Mouse (Mus musculus) kidney, adult 18-20 months (tissue): ENCODE data around the gene Eif5a.

Experiments
- DNase-seq: peaks from one replicate; pipeline ENCODE4 v3.0.0; 2021

Gene Eif5a

DNA sequence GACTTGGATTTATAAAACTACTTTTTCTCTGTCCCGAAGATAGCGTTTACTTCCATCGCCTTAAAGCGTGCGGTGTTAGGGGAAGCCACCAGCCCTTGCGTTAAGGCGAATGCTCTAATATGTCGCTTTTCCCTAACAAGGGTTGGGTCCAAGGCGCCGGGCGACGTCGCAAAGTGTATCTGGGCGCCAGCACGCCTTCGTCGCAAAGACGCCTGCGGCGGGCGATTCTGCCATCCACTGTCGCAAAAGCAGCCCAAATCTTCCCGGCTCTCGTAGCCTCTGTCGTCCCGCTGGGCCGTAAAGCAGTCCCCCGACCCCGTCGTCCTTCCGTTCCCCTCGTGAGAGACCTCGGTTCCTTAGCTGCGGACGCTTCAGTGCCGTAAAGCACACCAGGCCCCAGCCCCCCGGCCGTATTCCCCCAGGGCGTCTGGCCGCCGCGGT lies 20.3 kb downstream of the Eif5a start:
- DNase-seq, result peak; percentile 93

DNA sequence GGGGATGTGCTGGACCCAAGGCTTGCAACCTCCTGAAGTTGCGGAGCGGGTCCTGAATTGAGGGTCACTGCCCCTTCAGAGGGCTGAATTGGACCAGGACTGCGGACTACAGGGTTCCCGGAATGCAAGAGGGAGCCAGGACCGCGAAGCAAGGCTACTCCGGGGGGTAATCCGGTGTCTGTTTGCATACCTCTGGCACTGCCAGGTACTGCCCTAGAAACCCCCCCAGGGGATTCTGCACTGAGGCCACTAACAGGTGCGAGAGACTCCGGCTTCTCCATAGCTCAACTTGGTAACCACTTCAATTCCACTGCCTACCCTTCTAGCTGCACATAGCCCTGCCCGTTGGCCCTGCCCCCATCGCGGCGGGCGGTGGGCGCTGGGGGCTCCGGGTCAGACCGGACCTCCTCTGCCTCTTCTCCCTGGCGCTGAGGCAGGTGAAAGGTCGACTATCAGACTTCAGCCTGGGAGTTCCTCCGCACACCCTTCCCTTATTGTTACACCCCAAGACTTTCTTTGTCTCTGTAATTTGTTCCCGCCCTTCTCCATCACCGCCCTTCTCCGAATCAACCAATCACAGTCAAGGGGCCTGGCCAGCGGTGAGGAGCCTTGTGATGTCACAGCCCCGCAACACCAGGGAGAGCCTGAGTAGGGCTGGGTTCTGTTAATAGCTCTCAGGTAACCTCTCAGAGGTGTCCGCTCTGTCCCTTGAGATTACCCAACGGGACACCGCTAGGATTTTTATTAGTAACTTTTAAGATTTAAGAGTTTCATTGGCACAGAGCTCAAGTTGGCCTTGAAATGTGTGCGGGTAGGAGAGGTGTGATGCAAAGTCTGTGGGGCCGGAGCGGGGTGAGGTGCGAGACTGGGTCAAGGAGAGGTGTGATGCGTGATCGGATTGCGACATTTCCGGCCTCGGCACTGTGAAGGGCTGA lies 21.0 kb downstream of the Eif5a start, which contains the start of the genes 2810408A11Rik and Neurl4:
Gene 2810408A11Rik (minus strand): TSS at position 517 of the 935 bp plus-strand sequence.
Gene Neurl4 (plus strand): TSS at position 602 of the 935 bp plus-strand sequence.
- peak; percentile 90 for DNase-seq

DNA sequence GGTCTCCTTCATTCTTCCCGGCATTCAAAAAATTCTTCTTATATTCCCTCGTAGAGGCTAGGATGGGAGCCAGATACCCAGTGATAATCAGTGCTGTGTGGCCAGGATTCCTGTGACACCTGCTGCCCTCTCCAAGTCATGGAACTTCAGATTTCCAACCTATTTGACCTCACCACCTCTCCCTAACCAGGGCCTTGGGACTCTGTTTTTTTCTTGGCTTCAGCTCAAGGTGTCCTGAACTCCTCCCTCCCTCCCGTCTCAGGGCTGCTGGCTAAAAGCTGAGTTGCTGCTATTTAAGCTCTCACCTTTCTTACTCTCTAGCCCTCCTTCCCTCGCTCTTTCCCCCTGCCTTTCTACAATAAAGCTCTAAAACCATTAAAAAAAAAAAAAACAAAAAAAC lies 21.9 kb downstream of the Eif5a start:
- DNase-seq, result no peak

DNA sequence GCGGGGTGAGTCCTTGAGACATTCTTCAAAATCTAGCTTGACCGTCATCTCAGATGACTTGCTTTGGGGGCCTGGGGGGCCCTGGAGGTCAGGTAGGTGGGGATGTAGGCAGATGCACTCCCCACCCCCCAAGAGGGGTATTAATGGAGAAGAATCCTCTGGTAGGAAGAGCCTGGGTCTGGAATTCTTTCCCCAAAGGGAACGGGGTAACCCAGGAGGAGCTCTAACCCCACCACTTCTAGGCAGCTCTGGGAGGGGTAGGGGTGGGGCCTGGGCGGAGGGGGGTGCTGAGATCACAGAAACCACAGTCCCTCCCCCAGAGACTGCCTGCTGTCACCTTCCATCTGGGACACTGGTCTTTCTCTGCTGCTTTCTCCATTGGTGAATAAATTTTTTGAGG lies 26.5 kb downstream of the Eif5a start, which contains the start of gene Acap1:
Gene Acap1 (minus strand): TSS at position 249 of the 400 bp plus-strand sequence.
- DNase-seq, result no peak

DNA sequence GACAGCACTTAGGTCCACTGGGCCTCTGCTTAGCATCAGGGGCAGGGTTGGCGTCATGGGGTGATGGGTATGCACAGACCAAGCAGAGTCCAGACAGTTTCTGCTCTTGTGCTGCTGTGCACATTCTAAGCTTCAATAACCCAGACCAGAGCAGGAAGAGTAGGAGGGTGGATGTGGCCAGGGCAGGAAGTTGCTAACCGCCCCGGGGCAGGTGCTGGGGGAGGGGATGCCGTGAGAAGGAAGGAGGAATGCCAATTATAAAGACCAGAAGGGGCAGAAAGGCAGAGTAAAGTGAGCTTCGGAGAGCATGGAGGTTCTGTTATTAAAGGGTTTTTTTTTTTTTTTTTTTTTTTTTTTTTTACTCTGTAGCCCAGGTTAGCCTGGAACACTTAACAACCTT lies 27.1 kb downstream of the Eif5a start:
- DNase-seq, result no peak

DNA sequence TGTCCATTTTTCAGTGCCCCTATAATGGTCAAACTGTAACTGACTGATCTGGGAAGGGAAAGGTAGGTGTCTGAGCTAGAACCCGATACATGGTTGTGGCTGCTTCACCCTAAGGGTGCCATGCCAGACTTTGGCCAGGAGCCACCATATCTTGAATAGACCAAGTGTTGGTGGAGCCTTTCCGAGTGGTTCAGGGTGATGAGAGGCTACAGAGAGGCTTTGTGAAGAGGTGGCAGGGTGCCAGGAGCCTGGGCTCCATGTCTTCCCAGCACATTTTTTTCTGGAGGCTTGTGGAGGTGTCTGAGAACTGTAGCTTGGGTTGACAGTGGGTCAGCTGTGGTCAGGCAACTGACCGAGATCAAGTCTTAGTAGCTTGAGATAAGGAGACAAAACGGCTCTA lies 30.3 kb downstream of the Eif5a start:
- no peak for DNase-seq

DNA sequence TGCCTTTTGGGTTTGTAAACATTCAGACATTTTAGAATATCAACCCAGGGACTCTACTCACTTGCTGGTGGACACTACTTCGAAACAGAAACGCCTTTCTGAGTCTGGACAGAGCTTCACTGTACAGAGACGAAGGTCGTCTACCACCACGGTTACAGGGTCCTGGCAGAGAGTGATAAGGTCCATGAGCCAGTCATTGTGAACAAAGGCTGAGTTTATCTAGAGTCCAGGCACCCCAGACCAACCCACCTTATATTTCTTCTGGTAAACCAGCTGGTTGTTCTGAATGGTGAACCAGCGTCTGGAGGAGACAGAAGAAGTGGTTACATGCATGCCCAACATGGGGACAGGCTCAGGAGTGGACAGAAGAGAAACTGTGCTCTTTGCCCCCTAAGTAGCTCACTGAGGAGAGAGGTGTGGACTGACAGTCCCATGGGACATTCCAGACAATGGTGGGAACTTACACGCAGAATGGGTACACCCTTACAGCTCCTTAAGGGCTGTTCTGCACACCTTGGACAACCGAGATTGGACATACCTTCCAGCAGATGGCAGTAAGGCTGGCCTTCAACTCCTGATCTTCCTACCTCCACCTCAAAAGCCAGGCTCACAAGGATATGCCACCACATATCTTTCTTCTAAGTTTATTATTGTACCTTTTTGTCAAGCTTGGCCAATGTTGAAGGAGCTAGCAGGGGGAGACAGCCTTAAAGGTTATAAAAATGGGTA lies 34.7 kb downstream of the Eif5a start:
- DNase-seq, result peak; percentile 48

DNA sequence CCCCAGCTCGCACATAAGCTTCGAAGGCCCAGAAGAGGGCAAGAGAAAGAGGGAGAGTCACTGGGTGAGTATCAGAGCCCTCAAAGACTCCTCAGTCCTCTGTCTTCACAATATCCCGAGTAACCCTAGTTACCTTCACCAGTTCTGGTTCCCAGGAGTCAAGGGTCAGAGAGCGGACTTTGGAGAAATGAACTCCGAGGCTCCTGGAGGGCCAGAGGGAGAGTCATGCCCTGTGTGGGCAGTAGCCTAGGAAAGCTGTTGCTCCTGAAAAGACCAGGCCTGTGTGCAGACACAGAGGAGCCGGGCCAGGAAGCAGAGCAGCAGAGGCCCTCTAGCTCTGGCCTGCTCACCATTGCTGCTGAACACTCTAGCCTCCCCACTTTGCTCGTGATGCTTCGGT lies 37.1 kb downstream of the Eif5a start:
- peak; percentile 26 for DNase-seq

DNA sequence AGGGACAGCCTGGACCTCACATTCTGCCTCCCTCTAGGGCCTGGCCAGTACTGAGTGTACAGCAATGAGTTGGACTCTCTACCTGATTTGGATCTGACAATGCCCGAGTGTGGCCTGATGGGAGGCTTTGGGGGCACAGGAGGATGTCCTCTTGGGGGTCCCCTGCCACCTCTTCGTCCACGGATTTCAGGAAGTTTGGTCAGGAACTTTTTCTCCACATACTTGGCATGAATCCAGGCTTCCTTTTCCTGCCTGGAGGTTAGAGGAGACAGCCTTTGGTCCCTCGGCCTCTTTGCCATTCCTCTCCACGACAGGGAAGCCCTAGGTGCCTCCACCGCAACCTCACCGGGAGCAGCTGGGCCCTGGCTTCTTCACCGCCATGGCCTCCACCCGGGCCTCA lies 37.5 kb downstream of the Eif5a start:
- DNase-seq, result peak; percentile 41

DNA sequence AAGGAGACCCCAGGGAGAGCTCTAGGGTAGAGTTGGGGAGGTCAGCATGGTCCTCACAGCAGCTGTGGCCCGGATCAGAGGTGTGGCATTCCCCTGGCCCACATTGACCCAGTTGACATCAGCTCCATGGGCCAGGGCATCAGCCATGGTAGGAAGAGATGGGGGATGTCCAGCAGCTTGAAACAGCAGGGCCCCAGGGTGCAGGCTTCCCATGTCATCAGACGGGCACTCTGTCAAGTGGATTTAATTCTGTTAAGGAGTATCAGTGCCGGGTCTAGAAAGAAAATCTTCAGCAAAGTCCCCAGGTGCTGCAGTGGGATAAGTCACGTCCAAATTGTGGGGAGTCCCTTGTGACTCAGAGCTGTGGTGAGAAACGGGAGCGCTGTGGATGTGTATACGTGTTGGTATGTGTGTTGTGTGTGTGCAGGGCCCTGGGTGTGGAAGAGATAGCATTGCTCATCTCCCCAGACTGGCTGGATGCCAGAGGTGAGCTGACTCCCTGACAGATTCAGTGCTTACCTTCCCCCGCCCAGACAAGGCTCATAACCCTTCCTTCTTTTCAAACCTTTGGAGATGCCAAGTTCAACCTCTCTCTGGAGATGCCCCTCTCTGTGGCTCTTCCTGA lies 38.1 kb downstream of the Eif5a start:
- no peak for DNase-seq

DNA sequence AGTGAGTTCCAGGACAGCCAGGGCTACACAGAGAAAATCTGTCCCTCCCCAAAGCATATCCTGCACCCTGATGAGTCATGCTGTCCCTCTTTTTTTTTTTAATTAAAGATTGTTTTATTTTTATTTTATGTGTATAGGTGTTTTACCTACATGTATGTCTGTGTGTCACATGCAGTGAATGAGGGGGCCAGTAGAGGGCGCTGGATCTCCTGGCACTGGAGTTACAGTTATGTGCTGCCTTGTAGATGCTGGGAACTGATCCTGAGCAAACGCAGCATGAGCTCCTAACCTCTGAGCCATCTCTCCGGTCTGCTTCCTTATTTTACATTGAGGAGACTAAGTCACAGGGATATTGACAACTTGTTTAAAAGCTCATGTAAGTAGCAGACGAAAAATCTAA lies 38.7 kb downstream of the Eif5a start:
- DNase-seq, result peak; percentile 38

DNA sequence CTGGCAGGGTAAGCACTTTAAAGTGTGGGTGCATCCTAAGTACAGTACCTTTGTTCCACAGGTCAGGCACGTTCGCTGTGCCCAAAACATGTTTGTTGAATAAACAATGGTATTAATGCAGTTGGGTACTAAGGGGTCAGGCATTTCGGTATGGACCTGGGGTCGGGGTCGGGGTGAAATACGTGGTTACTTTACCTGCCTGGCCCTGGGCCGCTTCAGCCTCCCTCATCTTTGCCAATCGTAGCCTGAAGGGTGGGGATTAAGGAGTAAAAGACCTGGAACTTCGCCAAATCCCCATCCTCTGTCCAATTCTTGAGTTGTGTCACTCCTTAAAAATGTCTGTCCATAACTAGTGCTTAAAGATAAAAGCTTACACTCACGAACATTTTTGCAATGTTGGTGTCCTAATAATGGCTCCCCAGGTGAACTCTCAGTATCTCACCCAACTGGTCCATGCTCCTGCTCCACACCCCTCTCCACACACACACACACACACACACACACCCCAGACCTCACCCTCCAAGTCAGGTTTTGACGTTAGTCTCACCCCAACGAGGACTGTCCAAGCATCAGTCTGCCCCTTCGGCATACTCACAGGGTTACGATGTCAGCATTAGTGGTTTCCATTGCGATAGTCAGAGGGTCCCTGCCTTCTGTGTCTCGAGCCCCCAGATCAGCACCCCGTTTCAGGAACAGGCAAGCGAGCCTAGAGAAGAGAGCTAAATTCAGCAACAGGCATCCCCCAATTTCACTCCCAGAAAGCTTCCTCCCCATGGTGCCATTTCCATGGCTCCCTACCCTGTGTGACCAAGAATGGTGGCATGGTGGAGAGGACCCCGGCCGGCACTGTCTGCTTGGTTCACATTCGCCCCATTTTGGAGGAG lies 39.7 kb downstream of the Eif5a start:
- no peak for DNase-seq

DNA sequence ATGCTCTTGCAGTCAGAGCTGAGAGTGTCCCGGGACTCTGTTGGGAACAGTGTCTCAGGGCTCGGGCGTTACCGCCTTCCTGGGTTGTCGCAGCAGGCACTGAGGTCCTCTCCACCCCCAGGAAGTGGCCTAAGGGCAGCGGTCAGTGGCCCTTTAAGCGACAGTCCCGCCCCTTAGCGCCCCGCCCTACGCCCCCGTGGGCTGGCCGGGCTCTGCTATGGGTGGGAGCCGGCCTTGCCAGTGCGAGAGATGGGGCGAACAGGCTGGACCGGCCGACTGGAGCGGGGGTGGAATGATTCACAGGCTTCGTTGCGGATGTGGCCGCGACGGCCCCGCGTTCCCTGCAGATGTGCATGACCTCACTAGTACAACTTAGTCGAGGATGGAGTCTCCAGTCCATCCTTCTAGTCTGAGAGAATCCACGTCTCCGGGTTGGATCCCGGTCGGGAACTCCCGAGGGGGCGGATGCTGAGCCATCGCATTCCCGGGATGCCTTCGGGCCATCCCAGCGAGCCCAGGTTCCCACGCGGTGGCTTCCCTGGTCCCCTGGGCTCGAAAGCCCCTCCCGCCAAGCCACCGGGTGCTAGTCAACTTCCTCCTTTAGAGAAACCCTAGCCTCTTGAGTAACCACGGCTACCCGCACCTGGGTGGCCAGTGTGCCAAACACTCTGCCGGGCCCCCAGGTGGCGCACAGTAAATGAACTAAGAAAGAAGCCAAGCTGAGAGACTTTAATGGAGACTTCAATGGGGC lies 40.7 kb downstream of the Eif5a start, which contains the start of gene Kctd11:
Gene Kctd11 (minus strand): TSS at position 554 of the 751 bp plus-strand sequence.
- peak; percentile 93 for DNase-seq

DNA sequence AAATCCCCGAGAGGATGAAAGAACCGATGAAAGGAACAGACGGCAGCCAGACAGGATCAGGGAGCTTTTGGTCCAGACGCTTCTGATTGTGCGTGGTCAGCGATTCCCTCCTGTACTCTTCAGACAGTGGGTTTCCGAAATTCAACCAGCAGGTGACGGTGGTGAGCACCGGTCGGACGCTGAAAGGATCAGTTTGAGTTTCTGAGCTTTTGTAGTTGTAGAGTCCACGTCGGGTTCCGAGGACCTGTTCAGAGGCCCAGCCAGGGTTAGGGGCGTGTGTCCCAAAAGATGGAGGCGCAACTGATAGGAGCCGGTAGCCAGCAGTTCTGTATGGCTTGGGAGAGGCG lies 41.3 kb downstream of the Eif5a start:
- DNase-seq, result no peak

DNA sequence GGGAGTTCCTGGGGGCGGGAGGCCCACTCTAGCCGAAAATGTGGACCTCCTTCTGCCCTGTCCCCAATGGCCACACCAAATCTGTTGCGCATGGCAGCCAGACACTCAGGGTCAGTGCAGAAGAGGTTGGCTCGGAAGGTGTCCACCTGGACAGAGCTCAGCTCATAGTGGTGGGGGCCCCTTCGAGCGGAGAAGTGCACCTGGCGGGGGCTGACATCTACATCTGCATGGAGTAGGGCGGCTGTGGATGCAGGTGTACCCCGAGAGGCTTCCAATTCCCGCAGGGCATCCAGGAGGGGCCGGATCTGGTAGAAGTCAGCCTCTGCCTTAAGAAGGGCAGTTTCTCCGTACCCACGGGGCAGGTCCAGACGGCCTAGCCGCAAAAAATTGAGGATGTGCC lies 42.0 kb downstream of the Eif5a start:
- DNase-seq, result no peak

DNA sequence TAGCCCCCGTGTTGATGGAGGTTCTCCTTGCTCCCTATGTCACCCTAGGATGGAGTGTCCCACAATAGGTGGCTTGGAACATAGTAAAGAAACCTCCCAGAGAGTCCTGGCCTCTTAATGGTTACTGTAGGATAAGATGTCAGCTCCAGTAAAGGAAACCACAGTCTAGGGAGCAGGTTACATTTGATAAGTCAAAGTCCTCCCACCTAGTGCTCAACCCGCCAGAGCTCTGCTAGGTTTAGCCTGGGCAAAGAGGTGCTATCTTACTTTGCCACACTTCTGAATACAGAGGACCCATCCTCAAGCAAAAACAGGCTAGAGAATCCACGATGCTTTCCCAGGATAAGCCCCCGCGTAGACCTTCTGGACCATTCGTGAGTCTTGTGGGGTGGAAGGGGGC lies 42.8 kb downstream of the Eif5a start:
- no peak for DNase-seq

DNA sequence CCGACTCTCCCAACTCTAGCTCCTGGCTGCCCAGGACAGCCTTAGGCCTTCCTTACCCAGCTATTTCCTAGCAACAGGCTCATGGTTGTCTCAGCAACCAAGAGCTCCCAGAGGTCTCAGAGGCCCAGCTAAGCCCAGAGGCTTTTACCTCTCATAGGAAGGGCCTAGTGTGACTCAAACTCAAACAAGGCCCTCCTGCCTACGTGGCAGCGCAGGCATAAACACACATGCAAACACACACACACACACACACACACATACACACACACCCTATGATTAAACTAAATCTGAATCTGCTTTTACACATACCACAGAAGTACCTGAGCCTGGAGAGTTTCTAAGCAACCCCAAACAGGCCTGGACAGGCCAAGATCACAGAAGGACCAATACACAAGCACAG lies 43.4 kb downstream of the Eif5a start:
- DNase-seq, result no peak

DNA sequence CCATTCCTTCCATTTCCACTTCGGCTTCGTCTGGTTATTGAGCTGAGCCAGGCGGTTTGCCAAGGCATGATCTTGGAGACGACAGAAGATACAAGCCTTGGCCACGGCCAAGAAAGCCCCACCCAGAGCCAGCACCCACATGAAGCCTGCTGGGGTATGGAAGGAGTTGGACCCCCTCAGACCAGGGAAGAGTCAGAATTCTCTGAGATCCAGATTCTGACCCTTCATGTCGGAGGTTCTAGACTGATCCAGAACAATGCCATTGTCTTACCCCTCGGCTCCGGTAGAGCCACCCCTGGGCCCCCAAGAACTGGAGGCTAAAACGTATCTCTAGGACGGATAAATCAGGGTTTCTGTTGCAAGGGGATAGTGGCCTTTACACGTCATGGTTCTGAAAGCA lies 43.9 kb downstream of the Eif5a start, which contains the start of gene Tmem95:
Gene Tmem95 (minus strand): TSS at position 141 of the 400 bp plus-strand sequence.
- no peak for DNase-seq

DNA sequence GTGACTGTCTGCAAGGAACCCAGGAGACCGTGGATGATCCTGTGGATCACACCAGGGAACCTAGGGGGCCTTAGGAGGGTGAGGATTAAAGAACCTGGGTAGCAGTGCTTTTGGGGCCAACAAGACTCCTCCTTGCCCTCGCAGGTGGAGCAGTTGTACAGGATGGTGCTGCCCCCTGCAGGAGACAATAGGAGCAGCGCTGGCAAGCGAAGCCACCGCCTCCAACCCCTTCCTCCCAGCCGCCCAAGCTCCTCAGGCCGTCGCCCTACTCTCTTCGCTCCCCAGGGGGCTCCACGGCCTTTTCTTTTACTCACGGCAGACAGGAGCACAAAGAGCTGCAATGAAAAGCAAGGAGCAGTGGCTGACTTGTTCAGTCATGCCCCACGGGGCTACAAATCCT lies 44.9 kb downstream of the Eif5a start:
- DNase-seq, result peak; percentile 85

DNA sequence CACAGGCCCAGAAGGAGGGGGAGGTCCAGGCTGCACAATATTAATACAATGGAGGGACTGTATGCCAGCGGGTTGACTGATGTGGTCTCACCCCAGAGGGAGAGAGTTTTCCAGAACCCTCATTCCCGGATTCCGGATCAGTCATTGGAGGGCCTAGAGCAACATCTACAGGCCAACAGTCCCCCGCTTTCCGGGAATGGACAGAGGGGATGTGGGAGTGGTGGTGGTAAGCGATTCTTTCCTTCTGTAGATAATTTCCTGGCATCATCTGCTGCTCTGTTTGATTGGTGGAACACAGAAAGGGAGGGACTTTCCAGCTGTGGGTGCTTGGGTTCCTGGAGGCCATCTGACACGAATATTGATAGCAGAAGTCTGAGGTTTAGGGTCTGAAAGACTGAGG lies 45.6 kb downstream of the Eif5a start:
- DNase-seq, result no peak

DNA sequence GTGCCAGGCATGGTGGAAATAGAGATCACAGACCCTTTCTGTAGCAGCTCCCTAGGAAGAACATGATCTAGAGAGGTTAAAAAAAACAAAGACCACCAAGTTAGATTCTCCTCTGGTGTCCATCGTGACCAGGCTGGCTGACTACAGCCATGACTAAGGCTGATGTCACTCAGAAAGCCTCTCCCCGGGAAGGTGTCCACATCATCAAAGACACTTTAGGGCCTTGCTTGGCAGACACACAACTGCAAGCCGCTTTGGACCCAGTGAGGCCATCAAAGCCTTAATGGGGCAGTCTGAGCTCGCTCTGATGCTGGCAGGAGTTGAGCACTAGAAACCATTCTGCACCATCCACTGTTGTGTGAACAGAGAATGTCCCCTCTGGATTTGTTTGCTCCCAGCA lies 49.3 kb downstream of the Eif5a start:
- DNase-seq, result no peak
